Mouse (Mus musculus): Measurements from ENCODE around the gene Dcst1. TPM values are rescaled to one million over a fixed set of nuclear protein-coding genes. Genes with fewer than 3 reads are reported as not detected.

Dcst1 gene
- polyA plus RNA-seq, 1 experiment from 2014 or later: 0.11 TPM

DNA sequence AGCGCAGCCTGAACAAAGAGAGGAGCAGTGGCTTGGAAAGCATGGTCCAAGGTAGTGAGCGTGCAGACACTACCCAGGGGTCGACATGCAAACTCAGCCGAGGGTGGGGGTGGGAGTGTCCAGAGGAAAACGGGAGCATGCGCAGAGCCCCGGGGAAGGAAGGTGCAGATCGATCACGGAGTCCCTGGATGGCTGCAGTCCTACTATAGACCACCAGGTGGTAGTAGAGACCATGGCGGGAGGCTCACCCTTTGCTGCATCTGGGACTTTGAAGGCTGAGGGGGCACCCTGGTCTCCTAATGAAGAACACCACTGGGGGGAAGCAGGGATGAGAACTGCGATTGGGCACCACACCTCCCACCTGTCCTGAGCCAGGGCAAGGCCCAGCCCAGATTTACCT, 24.6 kb downstream of the Dcst1 start:
- no peak for ATAC-seq (ENCODE audit: insufficient read depth)
- 3% methylated on average over 11 of the region's 11 CpGs for WGBS
- no peak overlapping the region for H3K9ac ChIP-seq

DNA sequence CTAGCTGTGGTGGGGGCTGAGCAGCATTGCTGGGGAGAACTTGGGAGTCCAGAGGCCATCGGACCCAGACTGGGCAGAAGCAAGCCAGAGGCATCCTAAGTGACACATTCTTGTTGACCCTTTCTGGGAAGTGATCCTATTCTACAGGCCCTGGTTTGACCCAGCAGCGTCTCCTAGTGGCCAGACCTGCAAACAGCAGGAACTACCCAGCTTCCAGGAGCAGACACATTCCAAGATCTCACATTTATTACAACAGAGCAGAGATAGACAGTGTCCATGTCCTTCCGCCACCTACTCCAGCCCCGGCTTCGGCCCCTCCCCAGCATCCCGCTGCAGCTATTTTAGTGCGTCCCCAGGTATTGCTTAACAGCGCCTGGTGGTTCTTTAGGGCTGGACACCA, 25.6 kb downstream of the Dcst1 start:
- Histone ChIP-seq H3K9me3 (ENCODE audit: low read depth, low read length) (no peaks in the 10 kb centered on the region), H3K27me3 (ENCODE audit: insufficient read depth, low read length) (no peaks in the 10 kb centered on the region), H3K4me2 (peak overlapping the region; percentile 65), H3K9ac (no peak overlapping the region), H3K36me3 (ENCODE audit: insufficient read depth) (peaks cover 30% of the 10 kb centered on the region), H3K4me1 (ENCODE audit: insufficient read depth) (0 out of 2 replicates have a peak, but pooled peaks cover 7% of the 10 kb centered on the region), H3K4me3 (ENCODE audit: low read depth, low read length) (no peak overlapping the region), H3K27ac (ENCODE audit: low read depth) (peak overlapping the region; percentile 91; the same call in 1 of the 2 replicates)
- DNase-seq (peak; percentile 88), ATAC-seq (ENCODE audit: insufficient read depth) (no peak)
- 19% methylated on average over 8 of the region's 8 CpGs for WGBS
- peak; percentile 95 for TF ChIP-seq CTCF (IDR thresholded peaks at IDR 0.05; ENCODE audit: low read depth)

More for the DNA sequence above, 24.6 kb downstream of the Dcst1 start:
- DNase-seq: peak; percentile 88
- H3K27me3 ChIP-seq (ENCODE audit: insufficient read depth, low read length): no peaks in the 10 kb centered on the region
- peak; percentile 98 for TF ChIP-seq CTCF (IDR thresholded peaks at IDR 0.05; ENCODE audit: low read depth)
- 0 out of 2 replicates have a peak, but pooled peaks cover 7% of the 10 kb centered on the region for H3K4me1 ChIP-seq (ENCODE audit: insufficient read depth)
- no peak overlapping the region for H3K27ac ChIP-seq (ENCODE audit: low read depth)
- no peaks in the 10 kb centered on the region for H3K9me3 ChIP-seq (ENCODE audit: low read depth, low read length)
- peak overlapping the region; percentile 62 for H3K4me2 ChIP-seq
- H3K4me3 ChIP-seq (ENCODE audit: low read depth, low read length): peak overlapping the region; percentile 22; the same call in 1 of the 2 replicates
- peaks cover 31% of the 10 kb centered on the region for H3K36me3 ChIP-seq (ENCODE audit: insufficient read depth)

DNA sequence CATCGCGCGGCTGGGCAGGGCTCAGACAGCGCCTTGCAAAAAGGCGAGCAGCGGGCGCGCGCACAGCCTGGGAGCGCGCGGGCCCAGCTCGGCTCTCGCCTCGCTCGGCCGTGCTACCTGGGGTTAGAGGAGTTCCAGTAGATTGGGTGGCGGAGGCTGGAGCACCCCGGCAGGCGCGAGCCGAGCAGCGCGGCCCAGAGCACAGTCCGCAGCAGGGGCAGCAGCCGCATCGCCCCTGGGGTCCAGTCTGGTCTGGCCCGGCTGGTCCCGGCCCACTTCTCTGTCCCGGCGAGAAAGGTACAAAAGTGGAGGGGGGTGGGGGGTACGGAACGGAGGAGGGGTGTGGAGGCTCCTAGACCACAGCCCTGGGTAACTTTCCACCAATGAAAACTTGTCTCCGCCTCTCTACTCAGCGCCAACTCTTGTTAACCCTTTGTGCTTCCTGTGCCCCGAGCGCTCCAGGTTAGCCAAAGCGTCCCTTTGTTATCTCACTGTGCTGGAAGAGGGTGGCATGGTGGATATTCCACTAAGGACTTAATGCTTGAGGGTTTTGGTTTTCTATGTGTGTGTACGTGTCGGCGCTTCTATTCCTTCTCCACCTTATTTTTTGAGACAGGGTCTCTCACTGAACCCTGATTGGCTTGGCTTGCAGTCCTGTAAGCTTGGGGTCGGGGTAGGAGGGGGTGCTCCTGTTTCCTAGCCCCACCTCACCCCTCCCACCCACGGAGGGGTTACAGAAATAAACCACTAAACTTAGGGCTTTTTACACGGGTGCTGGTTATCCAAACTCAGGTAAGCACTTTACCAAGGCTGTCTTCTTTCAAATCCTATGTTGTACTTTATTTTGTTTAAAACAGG, 27.1 kb downstream of the Dcst1 start, which contains the start of gene Efna4:
Gene Efna4 (minus strand): TSS at position 308 of the 858 bp plus-strand sequence.
- peak; percentile 90 for DNase-seq
- TF ChIP-seq CTCF (IDR thresholded peaks at IDR 0.05; ENCODE audit: low read depth): no peak

DNA sequence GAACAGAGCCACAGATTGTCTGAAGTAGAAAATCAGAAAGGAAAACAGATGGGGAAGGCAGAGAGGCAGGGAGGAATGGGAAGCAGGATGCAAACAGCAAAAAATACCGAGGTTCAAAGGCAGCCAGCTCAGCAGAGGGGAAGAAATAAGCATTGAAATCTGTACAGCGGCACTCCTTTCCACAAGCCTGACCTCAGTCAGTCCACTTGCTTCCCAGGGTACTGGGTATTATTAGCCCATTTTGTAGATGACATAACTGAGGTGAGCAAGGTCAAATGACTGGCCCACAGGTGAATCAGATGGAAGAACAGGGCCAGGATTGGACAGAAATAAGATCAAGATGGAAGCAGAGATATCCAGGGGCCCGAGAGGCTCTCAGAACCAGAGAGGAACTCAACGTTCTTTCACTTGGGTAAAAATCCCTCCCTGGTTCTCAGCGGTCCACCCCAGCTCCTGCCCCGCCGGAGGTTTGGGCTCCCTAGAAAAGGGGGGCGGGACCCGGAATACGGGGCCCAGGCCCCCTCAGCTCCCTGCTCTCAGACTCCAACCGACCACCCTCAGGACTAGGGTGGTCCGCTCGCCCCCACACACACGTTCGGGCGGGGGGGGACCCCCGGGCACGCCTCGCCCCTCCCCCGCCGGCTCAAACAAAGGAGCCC, 27.9 kb downstream of the Dcst1 start:
- Histone ChIP-seq H3K27ac (ENCODE audit: low read depth) (peak overlapping the region; percentile 91), H3K4me2 (peak overlapping the region; percentile 65), H3K36me3 (ENCODE audit: insufficient read depth) (peaks cover 33% of the 10 kb centered on the region), H3K4me1 (ENCODE audit: insufficient read depth) (0 out of 2 replicates have a peak, but pooled peaks cover 7% of the 10 kb centered on the region), H3K9ac (peak overlapping the region; percentile 95), H3K4me3 (ENCODE audit: low read depth, low read length) (peak overlapping the region; percentile 88), H3K27me3 (ENCODE audit: insufficient read depth, low read length) (no peaks in the 10 kb centered on the region), H3K9me3 (ENCODE audit: low read depth, low read length) (no peaks in the 10 kb centered on the region)
- DNase-seq: peak; percentile 36
- 2% methylated on average over 21 of the region's 21 CpGs for WGBS
- TF ChIP-seq CTCF (IDR thresholded peaks at IDR 0.05; ENCODE audit: low read depth): no peak
- no peak; the same call in 1 of the 2 replicates for ATAC-seq (ENCODE audit: insufficient read depth)

More for the DNA sequence above, 27.1 kb downstream of the Dcst1 start, which contains the start of gene Efna4:
- Histone ChIP-seq H3K27ac (ENCODE audit: low read depth) (peak within 1 kb of the TSS; percentile 91), H3K27me3 (ENCODE audit: insufficient read depth, low read length) (no peaks in the 10 kb centered on the region), H3K9me3 (ENCODE audit: low read depth, low read length) (no peaks in the 10 kb centered on the region), H3K4me1 (ENCODE audit: insufficient read depth) (0 out of 2 replicates have a peak, but pooled peaks cover 7% of the 10 kb centered on the region), H3K4me2 (peak within 1 kb of the TSS; percentile 65), H3K4me3 (ENCODE audit: low read depth, low read length) (peak within 1 kb of the TSS; percentile 88), H3K36me3 (ENCODE audit: insufficient read depth) (peaks cover 34% of the 10 kb centered on the region), H3K9ac (peak within 1 kb of the TSS; percentile 95)
- peak; percentile 85 for ATAC-seq (ENCODE audit: insufficient read depth)
- WGBS: under 1% methylated on average over 44 of the region's 44 CpGs

DNA sequence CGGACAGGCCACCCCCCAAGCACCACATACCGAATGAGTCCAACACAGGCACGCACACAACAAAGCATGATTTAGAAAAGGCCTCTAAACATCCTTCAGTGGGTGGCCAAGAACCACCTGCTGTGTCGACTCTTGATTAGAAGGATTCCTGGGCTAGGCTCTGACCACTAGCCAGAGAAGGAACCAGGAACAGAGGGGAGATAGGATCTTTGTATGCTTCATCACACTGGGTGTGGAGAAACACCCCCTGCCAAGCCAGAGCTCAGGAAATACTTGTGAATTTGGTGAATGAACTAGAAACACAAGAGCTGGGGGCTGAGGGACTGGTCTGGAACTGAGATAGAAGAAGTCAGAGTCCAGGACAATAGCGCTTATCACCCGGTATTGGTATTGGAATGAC, 28.5 kb downstream of the Dcst1 start:
- Histone ChIP-seq H3K27ac (ENCODE audit: low read depth) (no peak overlapping the region), H3K4me2 (peak overlapping the region; percentile 65), H3K9ac (peak overlapping the region; percentile 95), H3K36me3 (ENCODE audit: insufficient read depth) (peaks cover 27% of the 10 kb centered on the region), H3K9me3 (ENCODE audit: low read depth, low read length) (no peaks in the 10 kb centered on the region), H3K27me3 (ENCODE audit: insufficient read depth, low read length) (no peaks in the 10 kb centered on the region), H3K4me1 (ENCODE audit: insufficient read depth) (0 out of 2 replicates have a peak, but pooled peaks cover 7% of the 10 kb centered on the region), H3K4me3 (ENCODE audit: low read depth, low read length) (peak overlapping the region; percentile 88)
- ATAC-seq (ENCODE audit: insufficient read depth) (no peak), DNase-seq (no peak)
- 6% methylated on average over 6 of the region's 6 CpGs for WGBS
- TF ChIP-seq CTCF (IDR thresholded peaks at IDR 0.05; ENCODE audit: low read depth): no peak

DNA sequence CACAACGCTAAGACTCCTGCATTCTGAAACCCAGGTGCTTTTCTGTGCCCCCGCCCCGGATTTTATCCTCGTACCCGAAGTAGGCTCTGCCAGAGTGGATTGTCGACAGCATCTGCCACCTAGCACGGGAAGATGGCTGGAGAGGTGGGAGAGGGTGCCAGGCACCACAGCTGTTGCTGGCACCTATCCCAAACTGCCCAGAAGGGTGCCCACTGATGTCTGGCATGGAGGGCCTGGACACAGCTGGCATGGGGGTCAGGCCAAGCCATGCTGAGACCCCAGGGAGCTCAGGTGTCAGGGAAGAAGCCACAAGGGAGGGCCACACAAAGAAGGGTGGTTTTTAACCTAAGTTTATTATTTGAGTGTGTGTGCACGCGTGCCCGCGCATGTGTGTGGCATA, 32.0 kb downstream of the Dcst1 start:
- no peaks in the 10 kb centered on the region for H3K9me3 ChIP-seq (ENCODE audit: low read depth, low read length)
- H3K4me1 ChIP-seq (ENCODE audit: insufficient read depth): 0 out of 2 replicates have a peak, but pooled peaks cover 7% of the 10 kb centered on the region
- H3K36me3 ChIP-seq (ENCODE audit: insufficient read depth): peaks cover 25% of the 10 kb centered on the region
- no peak overlapping the region for H3K4me2 ChIP-seq
- no peaks in the 10 kb centered on the region; the same call in 1 of the 2 replicates for H3K27me3 ChIP-seq (ENCODE audit: insufficient read depth, low read length)
- H3K9ac ChIP-seq: no peak overlapping the region
- no peak overlapping the region for H3K27ac ChIP-seq (ENCODE audit: low read depth)
- TF ChIP-seq CTCF (IDR thresholded peaks at IDR 0.05; ENCODE audit: low read depth): no peak
- ATAC-seq (ENCODE audit: insufficient read depth) (no peak), DNase-seq (no peak)
- no peak overlapping the region for H3K4me3 ChIP-seq (ENCODE audit: low read depth, low read length)
- 59% methylated on average over 11 of the region's 11 CpGs for WGBS

Data from lung, embryonic 14.5 days (tissue).